Mouse (Mus musculus): Measurements from ENCODE around the gene Klrd1.

GRCm38 (mm10) chr6:129565257-129565656, 26.3 kb upstream of the Klrd1 start:
- no peak for TF ChIP-seq CTCF (IDR thresholded peaks at IDR 0.05; ENCODE audit: low read depth, low read length)
- no peak for TF ChIP-seq POLR2A (IDR thresholded peaks at IDR 0.05; ENCODE audit: extremely low read depth, insufficient read depth, low read length)
